Mouse (Mus musculus): ENCODE data around the gene Pex11g.

- TF ChIP-seq CTCF (IDR thresholded peaks at IDR 0.05; ENCODE audit: low read depth) (no peak), EP300 (IDR thresholded peaks at IDR 0.05; ENCODE audit: low read depth) (no peak)
Observed at GRCm38 (mm10) chr8:3496428-3496748, 28.9 kb upstream of the Pex11g start.
